Mouse (Mus musculus): ENCODE results near the gene Pex5l. TPM values are rescaled to one million over a fixed set of nuclear protein-coding genes. Genes with fewer than 3 reads are reported as not detected.

Gene Pex5l
- total RNA-seq, 4 experiments from 2014 or later, result 0.34 to 0.67 (median 0.43) TPM

DNA sequence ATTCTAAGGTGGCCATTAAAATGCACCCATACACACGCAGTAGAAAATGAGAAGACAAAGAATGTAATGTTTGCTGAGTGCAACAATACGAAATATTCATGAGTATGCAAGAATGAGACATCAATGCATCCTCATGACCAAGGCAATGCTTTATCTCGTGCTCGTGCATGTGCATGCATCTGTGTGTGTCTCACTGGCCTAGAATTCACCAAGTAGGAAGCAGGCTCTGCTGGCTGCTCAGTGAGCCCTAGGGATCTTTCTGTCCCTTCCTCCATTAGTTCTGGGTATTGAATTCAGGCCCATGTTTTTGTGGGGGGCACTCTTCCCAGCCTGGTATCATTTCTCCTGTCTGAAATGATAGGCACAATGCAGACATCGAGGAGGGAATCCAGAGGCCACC is 74.9 kb downstream of the Pex5l start:
- DNase-seq (ENCODE audit: low spot score in 2 of 2), result no peak

DNA sequence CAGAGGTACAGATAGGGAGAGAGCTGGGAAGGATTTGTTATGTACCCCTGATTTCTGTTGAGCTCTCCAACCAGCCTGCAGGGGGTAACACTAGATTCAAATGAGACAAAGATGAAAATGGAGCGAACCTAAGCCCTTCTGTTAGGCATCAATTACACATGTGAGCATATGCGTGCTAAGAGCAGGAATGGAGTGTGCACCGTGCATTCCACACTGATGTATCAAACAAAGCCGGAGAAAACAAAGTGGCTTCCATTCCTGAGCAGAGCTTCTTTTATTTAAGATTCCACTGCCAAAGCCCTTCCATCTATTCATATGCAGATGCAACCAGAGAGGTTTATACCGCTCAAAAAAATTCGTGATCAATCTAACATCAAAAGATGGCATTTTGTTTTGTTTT is 79.5 kb downstream of the Pex5l start:
- no peak for DNase-seq (ENCODE audit: low spot score in 2 of 2)

DNA sequence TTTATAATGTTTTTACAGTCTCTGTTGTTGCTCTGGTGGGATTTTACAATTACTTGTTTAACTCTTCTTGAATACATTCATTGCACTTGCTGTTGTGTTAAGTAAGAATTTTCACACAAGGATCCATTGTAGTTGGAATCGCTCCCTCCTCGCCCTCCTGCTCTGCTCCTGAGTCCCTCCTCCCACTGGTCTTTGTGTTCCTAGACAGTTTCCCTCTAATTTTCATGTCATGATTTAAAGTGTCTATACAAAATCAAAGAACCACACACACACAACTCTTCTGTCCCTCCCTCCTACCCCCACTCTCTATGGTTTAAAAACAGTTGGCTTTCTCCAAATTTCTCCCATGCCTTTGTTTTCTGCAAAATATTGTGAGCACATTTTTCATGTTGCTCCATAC is 81.6 kb downstream of the Pex5l start:
- DNase-seq (ENCODE audit: low spot score in 2 of 2), result no peak

GRCm38 (mm10) chr3:33061016-33061415 is 82.0 kb downstream of the Pex5l start:
- DNase-seq (ENCODE audit: low spot score in 2 of 2), result no peak

- DNase-seq (ENCODE audit: low spot score in 2 of 2), result no peak
Measured at GRCm38 (mm10) chr3:33060343-33060937, 82.6 kb downstream of the Pex5l start.

DNA sequence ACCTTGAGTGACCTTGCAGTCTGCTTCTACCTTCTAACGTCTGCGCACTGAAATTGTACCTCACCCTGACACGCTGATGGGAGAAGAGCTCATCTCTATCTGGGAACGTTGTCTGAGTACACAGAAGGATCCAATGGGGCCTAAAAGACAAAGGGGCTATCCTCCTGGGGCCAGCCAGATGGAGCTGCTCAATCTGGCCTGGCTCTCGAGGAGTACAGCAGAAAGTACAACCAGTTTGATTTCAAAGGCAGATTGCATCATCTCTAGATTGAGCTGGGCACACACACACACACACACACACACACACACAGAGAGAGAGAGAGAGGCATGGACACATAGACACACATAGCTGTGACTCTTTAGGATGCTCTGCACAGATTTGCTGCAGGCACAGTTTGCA is 94.7 kb downstream of the Pex5l start:
- no peak for DNase-seq (ENCODE audit: low spot score in 2 of 2)

- no peak for DNase-seq (ENCODE audit: low spot score in 2 of 2)
Measured at GRCm38 (mm10) chr3:33044799-33045106, 98.3 kb downstream of the Pex5l start.

- no peak for DNase-seq (ENCODE audit: low spot score in 2 of 2)
Measured at GRCm38 (mm10) chr3:33043896-33044798, 98.9 kb downstream of the Pex5l start.

DNA sequence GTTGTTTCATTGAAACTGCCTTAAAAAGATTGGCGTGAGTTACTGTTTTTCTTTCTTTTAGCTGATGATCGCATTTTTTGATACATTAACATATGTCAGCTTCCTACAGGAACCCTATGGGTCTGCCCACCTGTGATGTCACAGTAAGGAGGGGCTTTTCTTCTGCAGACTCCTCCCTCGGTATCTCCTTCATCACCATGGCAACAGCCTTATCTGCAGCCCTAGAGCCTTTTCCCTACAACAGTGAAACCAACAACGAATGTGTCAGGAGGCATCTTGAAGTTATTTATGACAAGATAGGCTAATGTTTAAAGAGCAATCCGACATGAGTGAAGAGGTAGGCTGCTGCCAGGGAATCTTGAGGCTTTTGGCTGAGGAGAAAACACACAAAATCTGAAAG is 118.5 kb downstream of the Pex5l start:
- DNase-seq (ENCODE audit: low spot score in 2 of 2), result no peak

- DNase-seq (ENCODE audit: low spot score in 2 of 2), result no peak
Measured at GRCm38 (mm10) chr3:33003901-33004300, 139.1 kb downstream of the Pex5l start.

DNA sequence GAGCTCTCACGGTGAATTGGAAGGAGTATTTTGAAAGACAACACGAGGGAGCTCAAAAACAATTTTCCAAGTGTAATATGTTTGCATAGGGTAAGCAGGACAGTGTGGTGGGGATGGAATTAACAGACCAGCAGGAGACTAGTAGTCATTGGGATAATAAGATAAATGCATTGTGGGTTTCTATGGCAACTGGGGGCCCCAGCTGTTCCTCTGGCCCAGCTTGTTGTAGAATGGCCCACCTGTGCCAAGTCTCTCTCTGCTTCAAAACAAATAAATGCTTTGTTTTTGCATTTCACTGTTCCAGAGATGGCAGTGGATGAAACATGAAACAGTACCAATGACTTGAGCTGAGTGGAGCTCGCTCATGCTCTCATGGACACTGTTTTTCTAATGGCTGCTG is 141.3 kb downstream of the Pex5l start:
- no peak for DNase-seq (ENCODE audit: low spot score in 2 of 2)

GRCm38 (mm10) chr3:33000383-33001015 is 142.5 kb downstream of the Pex5l start:
- DNase-seq (ENCODE audit: low spot score in 2 of 2), result no peak

- no peak for DNase-seq (ENCODE audit: low spot score in 2 of 2)
Measured at GRCm38 (mm10) chr3:32991713-32992575, 151.1 kb downstream of the Pex5l start.

GRCm38 (mm10) chr3:32987806-32988205 is 155.2 kb downstream of the Pex5l start:
- DNase-seq (ENCODE audit: low spot score in 2 of 2), result no peak

GRCm38 (mm10) chr3:32985141-32985540 is 157.9 kb downstream of the Pex5l start:
- DNase-seq (ENCODE audit: low spot score in 2 of 2), result no peak

DNA sequence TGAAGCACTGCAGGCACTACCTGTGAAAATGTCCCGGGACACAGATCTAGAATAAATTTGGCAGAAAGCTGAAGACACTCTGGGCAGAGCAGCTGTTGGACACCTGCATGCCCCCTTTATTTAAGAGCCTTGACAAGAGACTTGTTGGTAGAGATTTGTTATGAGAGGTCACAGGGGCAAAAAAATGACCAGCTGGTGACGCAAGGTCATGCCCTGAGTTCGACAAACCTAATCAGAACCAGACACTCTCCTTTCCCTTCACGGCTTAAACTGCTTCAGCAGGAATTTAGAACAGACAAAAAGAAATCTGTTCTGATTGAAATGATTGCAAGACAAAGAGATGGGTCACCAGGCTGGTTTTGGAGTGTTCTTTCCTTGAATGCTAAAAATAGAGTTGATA is 163.1 kb downstream of the Pex5l start:
- no peak for DNase-seq (ENCODE audit: low spot score in 2 of 2)

DNA sequence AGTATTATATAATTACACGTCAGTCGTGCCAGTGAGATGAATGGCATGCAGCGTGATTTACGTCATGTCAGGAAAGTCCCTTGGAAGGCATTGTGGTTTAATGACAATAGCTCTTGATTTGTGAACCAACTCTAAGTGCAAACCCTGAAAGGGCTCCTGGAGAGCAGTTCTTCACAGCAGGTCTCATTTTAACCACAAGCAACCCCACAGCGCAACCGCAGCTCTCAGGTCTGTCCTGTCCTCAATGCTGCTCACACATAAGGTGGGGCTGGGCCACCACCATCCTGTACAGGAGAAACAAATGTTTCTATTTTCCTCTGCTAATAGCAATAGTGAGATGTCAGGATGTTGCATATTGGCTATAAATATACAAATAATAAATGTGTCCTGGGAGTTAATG is 163.8 kb downstream of the Pex5l start:
- no peak for DNase-seq (ENCODE audit: low spot score in 2 of 2)

- DNase-seq (ENCODE audit: low spot score in 2 of 2), result no peak
Measured at GRCm38 (mm10) chr3:32970257-32970656, 172.8 kb downstream of the Pex5l start.

DNA sequence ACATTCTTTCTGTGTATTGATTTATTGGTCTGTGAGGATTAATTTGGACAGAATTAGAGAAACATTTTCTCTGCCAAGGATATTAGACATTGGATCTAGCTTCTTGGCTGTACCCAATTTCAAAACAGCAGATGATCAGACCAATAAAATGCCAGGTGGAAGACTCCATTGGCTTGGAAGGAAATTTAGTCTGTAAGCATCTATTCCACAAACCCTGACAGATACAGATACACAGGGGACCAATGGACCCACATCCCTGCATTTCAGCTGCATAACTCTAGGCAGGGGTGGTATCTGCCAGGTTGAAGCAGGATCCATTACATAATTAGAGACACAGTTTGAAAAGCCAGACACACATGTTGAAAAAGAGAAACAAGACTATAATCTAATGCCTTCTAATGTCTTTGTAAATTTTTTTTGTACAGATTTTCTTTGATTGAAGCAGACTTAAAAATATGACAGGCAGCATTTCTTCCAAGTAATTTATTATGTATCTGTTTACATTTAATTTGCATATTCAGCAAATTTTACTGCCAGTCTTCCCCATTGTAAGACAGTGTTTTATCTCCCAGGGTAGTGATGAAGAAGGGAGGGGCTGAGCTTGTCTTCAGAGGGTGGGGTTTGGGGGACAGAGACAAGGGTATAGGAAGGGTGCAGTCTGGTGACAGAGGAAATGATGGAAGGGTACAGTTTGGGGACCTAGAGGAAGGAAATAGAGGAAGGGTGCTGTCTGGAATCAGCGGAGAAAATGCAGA is 174.2 kb downstream of the Pex5l start:
- no peak for DNase-seq (ENCODE audit: low spot score in 2 of 2)

GRCm38 (mm10) chr3:32965528-32965927 is 177.5 kb downstream of the Pex5l start:
- no peak for DNase-seq (ENCODE audit: low spot score in 2 of 2)

DNA sequence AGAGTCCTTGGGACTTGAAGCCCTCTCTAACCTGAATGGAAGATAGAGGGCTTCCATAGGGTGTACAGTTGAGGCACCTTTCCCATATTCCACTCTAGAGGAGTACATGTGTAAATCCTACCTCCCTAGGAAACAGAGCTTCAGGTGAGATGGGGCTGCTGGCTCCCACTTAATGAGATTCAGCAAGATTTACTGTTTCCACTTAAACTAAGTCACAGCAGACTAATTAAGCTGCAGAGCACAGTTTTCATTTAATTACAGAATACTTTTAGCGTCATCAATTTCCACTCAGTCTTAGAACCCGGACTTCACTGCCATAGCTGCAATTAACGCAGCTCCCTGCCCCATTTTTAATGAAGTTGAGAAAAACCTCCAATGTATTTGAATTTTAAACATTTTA is 181.6 kb downstream of the Pex5l start:
- DNase-seq (ENCODE audit: low spot score in 2 of 2), result no peak

All from gastrocnemius, adult 8-10 months (tissue).